Mouse (Mus musculus) limb, embryonic 15.5 days (tissue): ENCODE results near the gene Smad1. TPM values are rescaled to one million over a fixed set of nuclear protein-coding genes. Genes with fewer than 3 reads are reported as not detected.

Experiments used
- ATAC-seq: fragments of 200-750 bp; cut with Nextera tagmentation; 2 replicates; pipeline ENCODE4 v1.8.0; 2017; ENCODE audit warnings: low read depth, moderate TSS enrichment; ENCODE audit not compliant: insufficient number of reproducible peaks, low FRiP score, low TSS enrichment
- H3K27ac ChIP-seq: fragments of 300-500 bp; sonication (generic); 2 replicates; pipeline ENCODE4 v1.5.1; 2015; ENCODE audit warnings: moderate library complexity, mild to moderate bottlenecking, inconsistent platforms
- H3K27me3 ChIP-seq: fragments of 300-500 bp; sonication (generic); 2 replicates; pipeline ENCODE4 v1.6.1; 2015; ENCODE audit warnings: inconsistent platforms
- H3K36me3 ChIP-seq: fragments of 300-500 bp; sonication (generic); 2 replicates; pipeline ENCODE4 v1.6.1; 2015; ENCODE audit warnings: inconsistent platforms
- H3K4me1 ChIP-seq: fragments of 300-500 bp; sonication (generic); 2 replicates; pipeline ENCODE4 v1.6.1; 2015; ENCODE audit warnings: inconsistent platforms
- H3K4me2 ChIP-seq: fragments of 300-500 bp; sonication (generic); 2 replicates; pipeline ENCODE4 v1.6.1; 2015; ENCODE audit warnings: mild to moderate bottlenecking, inconsistent platforms
- H3K4me3 ChIP-seq: fragments of 300-500 bp; sonication (generic); 2 replicates; pipeline ENCODE4 v1.5.1; 2015; ENCODE audit warnings: mild to moderate bottlenecking, inconsistent platforms
- H3K9ac ChIP-seq: fragments of 300-500 bp; sonication (generic); 2 replicates; pipeline ENCODE4 v1.6.1; 2015; ENCODE audit warnings: inconsistent platforms
- H3K9me3 ChIP-seq: fragments of 300-500 bp; sonication (generic); 2 replicates; pipeline ENCODE4 v1.6.1; 2016; ENCODE audit warnings: inconsistent platforms
- WGBS: fragments of 180-500 bp; shearing (Covaris S2); methylation state at CpG from one replicate; pipeline ENCODE4 v1.1.7; 2015; 5-methylcytosine and 5-hydroxymethylcytosine counted together
- polyA plus RNA-seq: library from polyadenylated mRNA; unstranded; fragments of >200 nt; fragmentation: Nextera tagmentation; extraction: Ambion mirVana; gene quantifications from 2 replicates; pipeline ENCODE4 v1.2.1, GENCODE M21; 2015

The Smad1 gene
- polyA plus RNA-seq, 1 experiment from 2014 or later, result 54.2 TPM

DNA sequence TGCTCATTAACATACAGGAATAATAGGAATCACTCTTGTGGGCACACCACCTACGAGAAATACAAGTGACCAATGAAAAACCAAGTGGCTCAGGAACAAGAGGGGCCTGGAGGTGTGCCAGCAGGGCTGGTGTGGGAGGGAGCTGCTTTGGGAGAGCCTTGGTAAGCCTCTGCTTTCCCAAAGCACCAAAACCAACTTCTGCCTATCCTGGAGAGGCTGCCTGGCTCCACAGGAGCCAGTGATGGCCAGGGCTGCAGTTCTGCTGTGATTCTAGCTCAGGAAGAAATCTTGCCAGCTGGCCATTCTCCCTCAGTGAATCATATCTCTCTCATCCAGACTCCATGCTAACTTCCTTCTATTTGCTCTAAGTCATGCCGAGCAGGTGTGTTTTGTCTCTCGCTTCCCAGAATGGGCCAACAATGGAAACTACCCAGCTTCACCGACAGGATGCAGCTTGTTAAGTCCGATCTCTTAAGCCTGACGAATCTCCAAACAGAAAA is 49.2 kb downstream of the Smad1 start:
- Histone ChIP-seq H3K27ac (peak overlapping the region; percentile 61; the same call in 1 of the 2 replicates), H3K4me1 (peaks cover 36% of the 10 kb centered on the region), H3K27me3 (no peaks in the 10 kb centered on the region), H3K4me2 (no peak overlapping the region), H3K9ac (no peak overlapping the region), H3K4me3 (no peak overlapping the region), H3K9me3 (no peaks in the 10 kb centered on the region), H3K36me3 (peaks cover 35% of the 10 kb centered on the region)
- WGBS, result 64% methylated on average over 6 of the region's 6 CpGs
- no peak for ATAC-seq

DNA sequence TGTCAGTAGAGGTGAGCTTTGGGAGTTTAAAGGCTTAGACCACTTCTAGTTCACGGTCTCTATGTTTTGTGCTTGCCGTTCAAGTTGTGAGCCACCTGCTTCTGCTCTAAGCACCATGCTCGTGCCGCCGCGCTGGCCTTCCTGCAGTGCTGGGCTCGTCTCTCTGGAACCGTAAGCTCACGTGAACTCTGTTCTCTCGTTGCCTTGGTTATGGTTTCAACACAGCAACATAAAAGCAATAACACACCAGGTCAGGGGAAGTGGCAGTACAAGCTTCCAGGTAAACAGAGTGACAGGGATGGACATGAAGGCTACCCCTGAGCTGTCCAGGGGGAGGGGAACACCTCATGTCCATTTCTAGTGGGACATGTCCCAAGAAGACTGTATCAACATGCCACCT is 52.9 kb downstream of the Smad1 start:
- peaks cover 18% of the 10 kb centered on the region; the same call in 1 of the 2 replicates for H3K4me1 ChIP-seq
- no peak overlapping the region for H3K4me2 ChIP-seq
- H3K9me3 ChIP-seq, result no peaks in the 10 kb centered on the region
- WGBS, result 78% methylated on average over 10 of the region's 10 CpGs
- no peak overlapping the region for H3K27ac ChIP-seq
- H3K9ac ChIP-seq, result no peak overlapping the region
- no peak for ATAC-seq
- H3K27me3 ChIP-seq, result no peaks in the 10 kb centered on the region
- peaks cover 39% of the 10 kb centered on the region for H3K36me3 ChIP-seq
- no peak overlapping the region for H3K4me3 ChIP-seq

DNA sequence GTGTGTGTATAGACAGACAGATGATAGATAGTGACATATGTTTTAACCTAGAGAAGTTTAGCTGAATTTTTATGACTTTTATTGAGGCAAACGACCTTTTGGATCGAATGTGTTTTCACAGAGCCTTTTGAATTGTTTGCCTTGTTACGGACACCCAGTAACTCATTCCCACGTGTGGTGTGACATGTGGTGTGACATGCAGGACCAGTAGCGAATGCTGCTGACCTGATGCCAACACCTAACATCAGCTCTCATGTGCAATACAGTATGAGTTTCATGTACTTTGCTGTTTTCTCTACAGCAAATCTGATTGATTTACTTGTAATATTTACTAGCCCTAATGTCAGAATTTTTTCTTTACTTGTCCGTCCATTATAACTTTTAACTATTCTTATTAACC is 53.5 kb downstream of the Smad1 start:
- Histone ChIP-seq H3K27me3 (no peaks in the 10 kb centered on the region), H3K27ac (no peak overlapping the region), H3K9me3 (no peaks in the 10 kb centered on the region), H3K9ac (no peak overlapping the region), H3K4me2 (no peak overlapping the region), H3K36me3 (peaks cover 40% of the 10 kb centered on the region), H3K4me1 (peaks cover 18% of the 10 kb centered on the region; the same call in 1 of the 2 replicates), H3K4me3 (no peak overlapping the region)
- ATAC-seq, result no peak
- WGBS, result 59% methylated on average over 6 of the region's 6 CpGs

DNA sequence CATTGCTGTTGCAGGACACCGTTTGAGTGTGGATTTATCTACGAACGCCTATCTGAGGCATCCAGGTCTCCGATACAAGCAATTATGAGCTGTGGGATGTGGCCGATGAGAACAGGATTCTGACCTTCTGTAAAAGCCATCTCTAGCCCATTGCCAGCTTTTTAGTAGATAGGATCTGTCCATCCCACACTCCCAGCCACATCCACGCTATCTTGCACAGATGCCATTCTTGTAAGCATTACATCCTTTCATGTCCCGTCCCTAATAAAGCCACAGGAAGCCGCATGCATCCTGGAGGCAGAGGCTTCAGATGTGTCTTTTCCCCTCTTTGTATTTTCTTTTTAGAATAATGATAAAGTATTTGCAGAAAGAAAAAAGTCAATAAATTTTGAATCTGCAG is 58.1 kb downstream of the Smad1 start:
- no peak overlapping the region for H3K27ac ChIP-seq
- ATAC-seq, result no peak

DNA sequence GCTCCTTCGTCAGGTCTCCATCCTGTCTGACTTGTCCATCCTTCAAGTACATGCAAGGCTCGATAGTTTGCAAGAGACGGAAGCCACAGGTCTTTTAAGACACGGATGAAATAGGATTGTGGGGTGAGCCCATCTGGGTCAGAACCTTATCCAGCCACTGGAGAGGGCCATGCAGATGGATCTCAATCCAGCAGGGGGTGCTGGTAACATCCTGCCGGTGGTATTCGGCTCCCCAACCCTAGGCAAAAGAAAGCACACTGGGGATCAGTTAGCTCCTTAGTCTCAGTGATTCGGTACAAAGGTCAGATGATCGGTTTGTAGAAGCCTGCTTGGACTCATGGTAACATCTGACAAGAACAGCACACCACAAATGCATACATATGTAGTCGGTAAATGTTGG is 59.8 kb downstream of the Smad1 start:
- no peaks in the 10 kb centered on the region for H3K27me3 ChIP-seq
- no peak overlapping the region for H3K4me2 ChIP-seq
- H3K27ac ChIP-seq, result no peak overlapping the region
- 80% methylated on average over 9 of the region's 9 CpGs for WGBS
- H3K9ac ChIP-seq, result no peak overlapping the region
- H3K4me1 ChIP-seq, result peaks cover 6% of the 10 kb centered on the region; the same call in 1 of the 2 replicates
- H3K4me3 ChIP-seq, result no peak overlapping the region
- no peak for ATAC-seq
- H3K36me3 ChIP-seq, result peaks cover 59% of the 10 kb centered on the region
- no peaks in the 10 kb centered on the region for H3K9me3 ChIP-seq

More for the DNA sequence above, 58.1 kb downstream of the Smad1 start:
- Histone ChIP-seq H3K4me3 (no peak overlapping the region), H3K27me3 (no peaks in the 10 kb centered on the region), H3K4me2 (no peak overlapping the region), H3K36me3 (peaks cover 59% of the 10 kb centered on the region), H3K9ac (no peak overlapping the region), H3K9me3 (no peaks in the 10 kb centered on the region), H3K4me1 (peaks cover 6% of the 10 kb centered on the region; the same call in 1 of the 2 replicates)
- 87% methylated on average over 8 of the region's 8 CpGs for WGBS

DNA sequence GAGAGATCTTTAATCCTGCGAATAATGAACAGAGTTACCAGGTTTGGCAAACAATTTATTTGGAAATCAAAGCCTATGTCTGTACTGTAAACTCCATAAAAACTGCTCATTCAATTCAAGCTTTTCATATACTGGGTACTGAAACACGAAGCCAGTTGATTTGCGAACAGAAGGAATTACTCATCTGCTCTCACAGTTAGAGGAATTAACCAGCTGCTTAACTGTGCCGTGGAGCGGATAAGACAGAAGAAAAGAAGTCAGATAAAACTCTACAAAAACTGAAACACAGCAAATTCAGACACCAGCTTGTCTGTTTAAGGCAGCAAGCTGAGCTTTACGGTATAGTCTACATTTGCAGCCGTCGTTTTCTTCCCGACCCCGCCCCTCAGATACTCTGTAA is 60.7 kb downstream of the Smad1 start:
- Histone ChIP-seq H3K36me3 (peaks cover 56% of the 10 kb centered on the region), H3K27ac (no peak overlapping the region), H3K4me3 (no peak overlapping the region), H3K4me2 (no peak overlapping the region), H3K9ac (no peak overlapping the region), H3K27me3 (no peaks in the 10 kb centered on the region), H3K9me3 (no peaks in the 10 kb centered on the region), H3K4me1 (0 out of 2 replicates have a peak, but pooled peaks cover under 1% of the 10 kb centered on the region)
- 78% methylated on average over 10 of the region's 10 CpGs for WGBS
- no peak for ATAC-seq

- peaks cover 5% of the 10 kb centered on the region for H3K36me3 ChIP-seq
- H3K27ac ChIP-seq, result no peak overlapping the region
- H3K4me2 ChIP-seq, result no peak overlapping the region
- 89% methylated on average over 22 of the region's 22 CpGs for WGBS
- H3K4me3 ChIP-seq, result no peak overlapping the region
- no peaks in the 10 kb centered on the region for H3K4me1 ChIP-seq
- no peak overlapping the region for H3K9ac ChIP-seq
- no peaks in the 10 kb centered on the region for H3K27me3 ChIP-seq
- no peaks in the 10 kb centered on the region for H3K9me3 ChIP-seq
- no peak for ATAC-seq
Measured at GRCm38 (mm10) chr8:79332109-79332900, 67.0 kb downstream of the Smad1 start.

DNA sequence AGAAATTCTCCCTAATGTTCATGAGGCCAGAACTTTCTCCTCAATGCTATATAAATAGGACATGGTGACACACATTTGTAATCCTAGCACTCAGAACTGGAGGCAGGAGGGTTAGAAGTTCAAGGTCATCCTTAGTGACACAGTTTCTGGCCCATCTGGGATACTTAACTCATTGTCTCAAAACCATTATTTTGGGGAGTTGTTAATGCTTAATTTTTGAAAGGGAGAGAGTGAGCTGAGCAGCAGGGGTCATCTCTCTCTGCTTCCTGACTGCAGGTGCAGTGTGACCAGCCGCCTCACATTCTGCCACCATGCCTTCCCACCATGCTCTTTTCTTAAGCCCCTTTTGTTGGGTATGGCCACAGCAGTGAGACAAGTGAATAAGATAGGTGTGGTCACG is 67.7 kb downstream of the Smad1 start:
- no peaks in the 10 kb centered on the region for H3K9me3 ChIP-seq
- H3K4me2 ChIP-seq, result no peak overlapping the region
- no peak overlapping the region for H3K27ac ChIP-seq
- no peak for ATAC-seq
- no peaks in the 10 kb centered on the region; the same call in 1 of the 2 replicates for H3K36me3 ChIP-seq
- H3K27me3 ChIP-seq, result no peaks in the 10 kb centered on the region
- H3K9ac ChIP-seq, result no peak overlapping the region
- 86% methylated on average over 2 of the region's 2 CpGs for WGBS
- H3K4me1 ChIP-seq, result no peaks in the 10 kb centered on the region
- H3K4me3 ChIP-seq, result no peak overlapping the region

GRCm38 (mm10) chr8:79331017-79331416 is 68.3 kb downstream of the Smad1 start:
- Histone ChIP-seq H3K4me1 (no peaks in the 10 kb centered on the region), H3K27ac (no peak overlapping the region), H3K27me3 (no peaks in the 10 kb centered on the region), H3K9me3 (no peaks in the 10 kb centered on the region), H3K4me2 (no peak overlapping the region), H3K9ac (no peak overlapping the region), H3K4me3 (no peak overlapping the region), H3K36me3 (no peaks in the 10 kb centered on the region)
- ATAC-seq, result no peak
- 53% methylated on average over 9 of the region's 9 CpGs for WGBS

DNA sequence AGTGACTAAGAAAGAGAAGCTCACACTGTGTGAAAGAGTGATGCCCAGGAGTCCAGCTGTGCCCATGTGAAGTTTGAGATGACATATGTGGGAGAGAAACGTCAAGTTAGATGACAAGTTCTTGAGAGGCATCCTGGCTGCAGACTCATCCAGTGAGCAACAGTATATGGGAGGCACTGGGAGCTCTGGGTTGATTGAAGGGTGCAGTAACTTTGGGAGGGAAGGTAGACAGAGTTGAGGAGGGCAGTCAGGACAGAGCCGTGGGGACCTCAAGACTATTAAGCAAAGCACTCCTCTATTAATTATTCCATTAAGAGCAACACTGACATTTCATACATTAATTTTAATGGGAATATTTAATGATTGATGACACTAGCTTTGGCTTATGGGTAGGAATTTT is 69.6 kb downstream of the Smad1 start:
- H3K4me2 ChIP-seq, result no peak overlapping the region
- no peaks in the 10 kb centered on the region for H3K27me3 ChIP-seq
- WGBS, result 66% methylated on average over 2 of the region's 2 CpGs
- H3K9ac ChIP-seq, result no peak overlapping the region
- no peak overlapping the region for H3K4me3 ChIP-seq
- no peak overlapping the region for H3K27ac ChIP-seq
- H3K36me3 ChIP-seq, result no peaks in the 10 kb centered on the region
- ATAC-seq, result no peak
- H3K4me1 ChIP-seq, result peaks cover 6% of the 10 kb centered on the region; the same call in 1 of the 2 replicates
- no peaks in the 10 kb centered on the region for H3K9me3 ChIP-seq

- Histone ChIP-seq H3K36me3 (no peaks in the 10 kb centered on the region), H3K4me2 (no peak overlapping the region), H3K9me3 (no peaks in the 10 kb centered on the region), H3K4me3 (no peak overlapping the region), H3K27me3 (no peaks in the 10 kb centered on the region), H3K9ac (no peak overlapping the region), H3K4me1 (peaks cover 11% of the 10 kb centered on the region; the same call in 1 of the 2 replicates), H3K27ac (no peak overlapping the region)
- ATAC-seq, result no peak
- WGBS, result 71% methylated on average over 4 of the region's 4 CpGs
Measured at GRCm38 (mm10) chr8:79329182-79329581, 70.1 kb downstream of the Smad1 start.

DNA sequence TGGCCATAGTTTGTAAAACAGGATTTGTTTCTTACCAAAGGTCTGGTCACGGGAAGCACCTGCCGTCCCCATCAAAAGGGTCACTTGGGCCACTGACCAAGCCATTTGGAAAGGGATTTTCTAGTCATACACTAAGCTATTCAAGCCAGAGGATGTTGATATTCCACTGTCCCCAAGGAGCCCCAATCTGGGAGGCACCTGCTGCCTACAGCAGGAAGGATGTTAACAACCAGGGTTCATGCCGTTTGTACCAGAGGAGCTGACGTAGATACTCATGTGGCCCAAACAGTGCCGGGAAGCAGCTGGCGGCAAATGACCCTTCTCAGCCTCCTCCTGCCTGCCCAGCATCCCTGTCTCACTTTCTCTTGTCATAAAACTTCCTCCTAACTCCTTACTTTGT is 73.8 kb downstream of the Smad1 start:
- Histone ChIP-seq H3K36me3 (no peaks in the 10 kb centered on the region), H3K4me1 (peaks cover 16% of the 10 kb centered on the region), H3K9me3 (no peaks in the 10 kb centered on the region), H3K4me2 (no peak overlapping the region), H3K9ac (no peak overlapping the region), H3K27me3 (no peaks in the 10 kb centered on the region), H3K4me3 (no peak overlapping the region), H3K27ac (no peak overlapping the region)
- ATAC-seq, result no peak
- WGBS, result 58% methylated on average over 6 of the region's 6 CpGs
